Mouse (Mus musculus) lung, embryonic 14.5 days (tissue): ENCODE results near the gene Ugt2b1. TPM values are rescaled to one million over a fixed set of nuclear protein-coding genes. Genes with fewer than 3 reads are reported as not detected.

ENCODE experiments used
- ATAC-seq: fragments of 200-750 bp; cut with Nextera tagmentation; 2 replicates; pipeline ENCODE4 v1.8.0; 2017; ENCODE audit warnings: mild to moderate bottlenecking, moderate TSS enrichment, moderate library complexity; ENCODE audit not compliant: insufficient read depth
- DNase-seq: peaks from one replicate; pipeline ENCODE4 v3.0.0-alpha.2; 2015
- H3K27ac ChIP-seq: fragments of 300-500 bp; sonication (generic); 2 replicates; pipeline ENCODE4 v1.5.1; 2014; ENCODE audit warnings: low read depth, mild to moderate bottlenecking, moderate library complexity
- H3K27me3 ChIP-seq: fragments of 300-500 bp; sonication (generic); 2 replicates; pipeline ENCODE4 v1.6.1; 2014; ENCODE audit warnings: low read length, control low read depth; ENCODE audit not compliant: insufficient read depth
- H3K36me3 ChIP-seq: fragments of 300-500 bp; sonication (generic); 2 replicates; pipeline ENCODE4 v1.6.1; 2014; ENCODE audit warnings: control low read depth; ENCODE audit not compliant: insufficient read depth
- H3K4me1 ChIP-seq: fragments of 300-500 bp; sonication (generic); 2 replicates; pipeline ENCODE4 v1.6.1; 2014; ENCODE audit warnings: antibody characterized with exemption, control low read depth; ENCODE audit not compliant: insufficient read depth
- H3K4me2 ChIP-seq: fragments of 300-500 bp; sonication (generic); 2 replicates; pipeline ENCODE4 v1.6.1; 2014; ENCODE audit warnings: mild to moderate bottlenecking
- H3K4me3 ChIP-seq: fragments of 300-500 bp; sonication (generic); 2 replicates; pipeline ENCODE4 v1.5.1; 2014; ENCODE audit warnings: low read depth, low read length
- H3K9ac ChIP-seq: fragments of 300-500 bp; sonication (generic); 2 replicates; pipeline ENCODE4 v1.6.1; 2014
- H3K9me3 ChIP-seq: fragments of 300-500 bp; sonication (generic); 2 replicates; pipeline ENCODE4 v1.6.1; 2016; ENCODE audit warnings: low read depth, low read length, control low read depth
- CTCF ChIP-seq: IDR thresholded peaks from 2 replicates; pipeline ENCODE4 v1.5.1; 2016; ENCODE audit warnings: antibody characterized with exemption, low read depth
- WGBS: fragments of 180-500 bp; shearing (Covaris S2); extraction: QIAGEN DNeasy Blood & Tissue Kit; methylation state at CpG from one replicate; pipeline ENCODE4 v1.1.7; 2014; 5-methylcytosine and 5-hydroxymethylcytosine counted together
- polyA plus RNA-seq: library from polyadenylated mRNA; unstranded; fragments of >200 nt; fragmentation: Nextera tagmentation; extraction: Ambion mirVana; gene quantifications from 2 replicates; pipeline ENCODE4 v1.2.1, GENCODE M21; 2014

Gene Ugt2b1
- polyA plus RNA-seq, 1 experiment from 2014 or later = not detected

- no peaks in the 10 kb centered on the region for H3K9me3 ChIP-seq
- no peaks in the 10 kb centered on the region for H3K36me3 ChIP-seq
- no peak for TF ChIP-seq CTCF
- no peak overlapping the region for H3K9ac ChIP-seq
- H3K27ac ChIP-seq = no peak overlapping the region
- no peaks in the 10 kb centered on the region for H3K27me3 ChIP-seq
- H3K4me3 ChIP-seq = no peak overlapping the region
- no peak for DNase-seq
- no peaks in the 10 kb centered on the region for H3K4me1 ChIP-seq
- H3K4me2 ChIP-seq = no peak overlapping the region
- no peak for ATAC-seq
- 78% methylated on average over 3 of the region's 3 CpGs for WGBS
Observed at GRCm38 (mm10) chr5:86911357-86912099, 14.8 kb downstream of the Ugt2b1 start.

- DNase-seq (no peak), ATAC-seq (no peak)
- no peak for TF ChIP-seq CTCF
- no peaks in the 10 kb centered on the region for H3K9me3 ChIP-seq
- no peak overlapping the region for H3K4me3 ChIP-seq
- H3K9ac ChIP-seq = no peak overlapping the region
- no peaks in the 10 kb centered on the region for H3K36me3 ChIP-seq
- no peak overlapping the region for H3K4me2 ChIP-seq
- H3K27me3 ChIP-seq = no peaks in the 10 kb centered on the region
- no peaks in the 10 kb centered on the region for H3K4me1 ChIP-seq
- no peak overlapping the region for H3K27ac ChIP-seq
- 67% methylated on average over 1 of the region's 1 CpGs for WGBS
Observed at GRCm38 (mm10) chr5:86910770-86911169, 15.6 kb downstream of the Ugt2b1 start.

- Histone ChIP-seq H3K27me3 (no peaks in the 10 kb centered on the region), H3K4me2 (no peak within 1 kb of the TSS), H3K36me3 (no peaks in the 10 kb centered on the region), H3K9me3 (no peaks in the 10 kb centered on the region), H3K9ac (no peak within 1 kb of the TSS), H3K4me1 (no peaks in the 10 kb centered on the region), H3K4me3 (no peak within 1 kb of the TSS), H3K27ac (no peak within 1 kb of the TSS)
- no peak for DNase-seq
- ATAC-seq = no peak
- TF ChIP-seq CTCF = no peak
- WGBS = 41% methylated on average over 1 of the region's 1 CpGs
Observed at GRCm38 (mm10) chr5:86906758-86907157, 19.6 kb downstream of the Ugt2b1 start, which contains the start of gene Ugt2b34. Gene Ugt2b34, minus strand, starts transcription at chr5:86906937.

- Histone ChIP-seq H3K4me2 (no peak overlapping the region), H3K27ac (no peak overlapping the region), H3K36me3 (no peaks in the 10 kb centered on the region), H3K9me3 (no peaks in the 10 kb centered on the region), H3K27me3 (no peaks in the 10 kb centered on the region), H3K4me1 (no peaks in the 10 kb centered on the region), H3K9ac (no peak overlapping the region), H3K4me3 (no peak overlapping the region)
- no peak for DNase-seq
- ATAC-seq = no peak
- no peak; the same call in 1 of the 2 replicates for TF ChIP-seq CTCF
- 78% methylated on average over 1 of the region's 1 CpGs for WGBS
Observed at GRCm38 (mm10) chr5:86889933-86890332, 36.4 kb downstream of the Ugt2b1 start.

GRCm38 (mm10) chr5:86888420-86888819 is 37.9 kb downstream of the Ugt2b1 start:
- ATAC-seq (no peak), DNase-seq (no peak)
- Histone ChIP-seq H3K9ac (no peak overlapping the region), H3K4me2 (no peak overlapping the region), H3K27me3 (no peaks in the 10 kb centered on the region), H3K27ac (no peak overlapping the region), H3K4me1 (no peaks in the 10 kb centered on the region), H3K36me3 (no peaks in the 10 kb centered on the region), H3K4me3 (no peak overlapping the region), H3K9me3 (no peaks in the 10 kb centered on the region)
- WGBS = 64% methylated on average over 1 of the region's 1 CpGs
- TF ChIP-seq CTCF = no peak

GRCm38 (mm10) chr5:86887081-86887480 is 39.2 kb downstream of the Ugt2b1 start:
- Histone ChIP-seq H3K9me3 (no peaks in the 10 kb centered on the region), H3K4me3 (no peak overlapping the region), H3K36me3 (no peaks in the 10 kb centered on the region), H3K27me3 (no peaks in the 10 kb centered on the region), H3K4me1 (no peaks in the 10 kb centered on the region), H3K9ac (no peak overlapping the region), H3K4me2 (no peak overlapping the region), H3K27ac (no peak overlapping the region)
- TF ChIP-seq CTCF = no peak
- ATAC-seq (no peak), DNase-seq (no peak)
- 87% methylated on average over 1 of the region's 1 CpGs for WGBS

- H3K27ac ChIP-seq = no peak overlapping the region
- no peaks in the 10 kb centered on the region for H3K36me3 ChIP-seq
- 37% methylated on average over 3 of the region's 3 CpGs for WGBS
- H3K4me3 ChIP-seq = no peak overlapping the region
- no peaks in the 10 kb centered on the region for H3K27me3 ChIP-seq
- H3K9me3 ChIP-seq = no peaks in the 10 kb centered on the region
- DNase-seq = peak; percentile 45
- no peak overlapping the region for H3K4me2 ChIP-seq
- no peak for ATAC-seq
- no peaks in the 10 kb centered on the region for H3K4me1 ChIP-seq
- H3K9ac ChIP-seq = no peak overlapping the region
- TF ChIP-seq CTCF = peak; percentile 49
Observed at GRCm38 (mm10) chr5:86886620-86887019, 39.7 kb downstream of the Ugt2b1 start.
